Mouse (Mus musculus): ENCODE data around the gene Cpeb3. TPM values are rescaled to one million over a fixed set of nuclear protein-coding genes. Genes with fewer than 3 reads are reported as not detected.

Cpeb3 gene
- polyA plus RNA-seq, 1 experiment = 86.5 TPM

- no peak overlapping the region for H3K27ac ChIP-seq (ENCODE audit: control insufficient read depth, insufficient read depth, low read depth, low read length)
- H3K4me1 ChIP-seq (ENCODE audit: control insufficient read depth, insufficient read depth, low read length) = peaks cover 14% of the 10 kb centered on the region
- H3K27me3 ChIP-seq (ENCODE audit: control insufficient read depth, insufficient read depth, low read length) = no peaks in the 10 kb centered on the region
- H3K4me3 ChIP-seq (ENCODE audit: control insufficient read depth, low read depth, low read length) = no peak overlapping the region
- TF ChIP-seq POLR2A (IDR thresholded peaks at IDR 0.05; ENCODE audit: control insufficient read depth, low read depth, low read length) (no peak), CTCF (IDR thresholded peaks at IDR 0.05; ENCODE audit: control insufficient read depth, insufficient read depth, insufficient replicate concordance, low read depth, low read length) (no peak)
- H3K36me3 ChIP-seq (ENCODE audit: control insufficient read depth, insufficient read depth, low read length) = no peaks in the 10 kb centered on the region
Measured at GRCm38 (mm10) chr19:37022146-37022545, 186.3 kb downstream of the Cpeb3 start.

- no peak overlapping the region for H3K4me3 ChIP-seq (ENCODE audit: control insufficient read depth, low read depth, low read length)
- no peaks in the 10 kb centered on the region for H3K36me3 ChIP-seq (ENCODE audit: control insufficient read depth, insufficient read depth, low read length)
- TF ChIP-seq CTCF (IDR thresholded peaks at IDR 0.05; ENCODE audit: control insufficient read depth, insufficient read depth, insufficient replicate concordance, low read depth, low read length) (no peak), POLR2A (IDR thresholded peaks at IDR 0.05; ENCODE audit: control insufficient read depth, low read depth, low read length) (no peak)
- H3K27me3 ChIP-seq (ENCODE audit: control insufficient read depth, insufficient read depth, low read length) = no peaks in the 10 kb centered on the region
- H3K4me1 ChIP-seq (ENCODE audit: control insufficient read depth, insufficient read depth, low read length) = peaks cover 12% of the 10 kb centered on the region
- no peak overlapping the region for H3K27ac ChIP-seq (ENCODE audit: control insufficient read depth, insufficient read depth, low read depth, low read length)
Measured at GRCm38 (mm10) chr19:37020951-37021350, 187.4 kb downstream of the Cpeb3 start.

GRCm38 (mm10) chr19:37020531-37020930, 187.9 kb downstream of the Cpeb3 start:
- Histone ChIP-seq H3K4me1 (ENCODE audit: control insufficient read depth, insufficient read depth, low read length) (peaks cover 12% of the 10 kb centered on the region), H3K36me3 (ENCODE audit: control insufficient read depth, insufficient read depth, low read length) (no peaks in the 10 kb centered on the region), H3K27ac (ENCODE audit: control insufficient read depth, insufficient read depth, low read depth, low read length) (no peak overlapping the region), H3K27me3 (ENCODE audit: control insufficient read depth, insufficient read depth, low read length) (no peaks in the 10 kb centered on the region), H3K4me3 (ENCODE audit: control insufficient read depth, low read depth, low read length) (no peak overlapping the region)
- no peak for TF ChIP-seq POLR2A (IDR thresholded peaks at IDR 0.05; ENCODE audit: control insufficient read depth, low read depth, low read length)
- no peak for TF ChIP-seq CTCF (IDR thresholded peaks at IDR 0.05; ENCODE audit: control insufficient read depth, insufficient read depth, insufficient replicate concordance, low read depth, low read length)

DNA sequence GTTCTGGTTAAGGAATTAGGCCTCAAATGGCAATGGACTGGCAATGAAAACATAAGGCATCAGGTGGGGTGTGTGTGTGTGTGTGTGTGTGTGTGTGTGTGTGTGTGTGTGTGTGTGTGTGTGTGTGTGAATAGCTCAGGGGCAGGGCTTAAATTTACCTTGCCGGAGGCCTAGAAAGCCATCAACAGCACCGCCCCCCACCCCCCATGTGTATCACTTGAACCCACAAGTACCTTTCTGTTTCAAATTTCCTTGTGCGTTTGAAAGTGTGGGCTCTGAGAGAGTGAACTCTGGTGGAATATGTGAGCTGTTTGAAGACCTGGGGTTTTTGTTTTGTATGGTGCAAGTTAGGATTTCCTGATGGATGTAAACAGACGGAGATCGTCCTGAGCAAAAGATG, 189.5 kb downstream of the Cpeb3 start:
- Histone ChIP-seq H3K4me3 (ENCODE audit: control insufficient read depth, low read depth, low read length) (peak overlapping the region; percentile 86; the same call in 1 of the 2 replicates), H3K36me3 (ENCODE audit: control insufficient read depth, insufficient read depth, low read length) (no peaks in the 10 kb centered on the region), H3K27ac (ENCODE audit: control insufficient read depth, insufficient read depth, low read depth, low read length) (no peak overlapping the region), H3K27me3 (ENCODE audit: control insufficient read depth, insufficient read depth, low read length) (no peaks in the 10 kb centered on the region), H3K4me1 (ENCODE audit: control insufficient read depth, insufficient read depth, low read length) (peaks cover 12% of the 10 kb centered on the region)
- TF ChIP-seq CTCF (IDR thresholded peaks at IDR 0.05; ENCODE audit: control insufficient read depth, insufficient read depth, insufficient replicate concordance, low read depth, low read length) (no peak), POLR2A (IDR thresholded peaks at IDR 0.05; ENCODE audit: control insufficient read depth, low read depth, low read length) (no peak)

GRCm38 (mm10) chr19:37018411-37018810, 190.0 kb downstream of the Cpeb3 start:
- TF ChIP-seq CTCF (IDR thresholded peaks at IDR 0.05; ENCODE audit: control insufficient read depth, insufficient read depth, insufficient replicate concordance, low read depth, low read length) = no peak
- TF ChIP-seq POLR2A (IDR thresholded peaks at IDR 0.05; ENCODE audit: control insufficient read depth, low read depth, low read length) = peak; percentile 51; the same call in 1 of the 2 replicates
- no peaks in the 10 kb centered on the region for H3K27me3 ChIP-seq (ENCODE audit: control insufficient read depth, insufficient read depth, low read length)
- H3K4me1 ChIP-seq (ENCODE audit: control insufficient read depth, insufficient read depth, low read length) = peaks cover 12% of the 10 kb centered on the region
- peak overlapping the region; percentile 86 for H3K4me3 ChIP-seq (ENCODE audit: control insufficient read depth, low read depth, low read length)
- no peaks in the 10 kb centered on the region for H3K36me3 ChIP-seq (ENCODE audit: control insufficient read depth, insufficient read depth, low read length)
- no peak overlapping the region for H3K27ac ChIP-seq (ENCODE audit: control insufficient read depth, insufficient read depth, low read depth, low read length)

- Histone ChIP-seq H3K36me3 (ENCODE audit: control insufficient read depth, insufficient read depth, low read length) (no peaks in the 10 kb centered on the region), H3K27ac (ENCODE audit: control insufficient read depth, insufficient read depth, low read depth, low read length) (no peak overlapping the region), H3K27me3 (ENCODE audit: control insufficient read depth, insufficient read depth, low read length) (no peaks in the 10 kb centered on the region), H3K4me3 (ENCODE audit: control insufficient read depth, low read depth, low read length) (no peak overlapping the region), H3K4me1 (ENCODE audit: control insufficient read depth, insufficient read depth, low read length) (peaks cover 12% of the 10 kb centered on the region)
- TF ChIP-seq POLR2A (IDR thresholded peaks at IDR 0.05; ENCODE audit: control insufficient read depth, low read depth, low read length) = no peak
- TF ChIP-seq CTCF (IDR thresholded peaks at IDR 0.05; ENCODE audit: control insufficient read depth, insufficient read depth, insufficient replicate concordance, low read depth, low read length) = no peak
Measured at GRCm38 (mm10) chr19:37016890-37017289, 191.5 kb downstream of the Cpeb3 start.

- Histone ChIP-seq H3K4me1 (ENCODE audit: control insufficient read depth, insufficient read depth, low read length) (peaks cover 12% of the 10 kb centered on the region), H3K27me3 (ENCODE audit: control insufficient read depth, insufficient read depth, low read length) (no peaks in the 10 kb centered on the region), H3K27ac (ENCODE audit: control insufficient read depth, insufficient read depth, low read depth, low read length) (no peak overlapping the region), H3K4me3 (ENCODE audit: control insufficient read depth, low read depth, low read length) (no peak overlapping the region), H3K36me3 (ENCODE audit: control insufficient read depth, insufficient read depth, low read length) (peaks cover 4% of the 10 kb centered on the region)
- TF ChIP-seq POLR2A (IDR thresholded peaks at IDR 0.05; ENCODE audit: control insufficient read depth, low read depth, low read length) (no peak), CTCF (IDR thresholded peaks at IDR 0.05; ENCODE audit: control insufficient read depth, insufficient read depth, insufficient replicate concordance, low read depth, low read length) (no peak)
Measured at GRCm38 (mm10) chr19:37014173-37014939, 194.0 kb downstream of the Cpeb3 start.
